ENCODE assay signal across 25 mouse cellular contexts in the genomic region with DNA sequence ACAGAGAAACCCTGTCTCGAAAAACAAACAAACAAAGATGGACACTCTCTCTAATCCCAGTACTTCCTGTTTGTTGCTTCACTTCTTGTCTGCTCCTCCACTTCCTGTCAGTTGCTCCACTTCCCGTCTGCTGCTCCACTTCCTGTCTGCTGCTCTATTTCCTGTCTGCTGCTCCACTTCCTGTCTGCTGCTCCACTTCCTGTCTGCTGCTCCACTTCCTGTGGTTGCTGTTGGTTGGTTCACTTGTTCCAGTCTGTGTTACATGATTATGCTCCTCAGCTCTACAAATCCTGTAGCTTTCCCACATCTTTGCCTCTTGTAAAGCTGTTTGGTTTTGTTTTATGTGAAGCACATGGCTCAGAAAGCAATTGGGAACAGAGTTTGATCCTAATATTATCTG.
DNase-seq lines count a peak whose midpoint lies in the region; ATAC-seq lines count a peak whose summit lies in the region.
"Had no signal": no experiment of that assay in that cellular context is flagged by ENCODE, and none has a peak within 500 bp of the region (broad histone marks: within the 10 kb centered on the region; RNA-seq: fewer than 3 reads in every experiment).

No protein-coding gene starts in this region.

- no peak overlapping the region for H3K4me2 ChIP-seq in limb, embryonic 13.5 days (replicated peaks)
- H3K4me2 ChIP-seq: embryonic facial prominence, embryonic 15.5 days; forebrain, embryonic 13.5 days; heart, embryonic 13.5 days; hindbrain, embryonic 14.5 days; liver, embryonic 11.5 days; lung, embryonic 15.5 days; midbrain, embryonic 13.5 days had no signal

- no peak overlapping the region for H3K4me3 ChIP-seq in limb, embryonic 13.5 days
- H3K4me3 ChIP-seq: embryonic facial prominence, embryonic 15.5 days; forebrain, embryonic 13.5 days; heart, adult 2 months; heart, embryonic 13.5 days; lung, embryonic 15.5 days; midbrain, embryonic 13.5 days had no signal

- peaks cover 16% of the 10 kb centered on the region; the same call in 1 of the 2 replicates for H3K27me3 ChIP-seq in limb, embryonic 13.5 days
- H3K27me3 ChIP-seq: embryonic facial prominence, embryonic 15.5 days; forebrain, embryonic 13.5 days; lung, embryonic 15.5 days; midbrain, embryonic 13.5 days had no signal

- WGBS in limb, embryonic 13.5 days: 77% methylated on average over 2 of the region's 2 CpGs

- 0 out of 2 replicates have a peak, but pooled peaks cover 4% of the 10 kb centered on the region for H3K9me3 ChIP-seq in limb, embryonic 13.5 days
- H3K9me3 ChIP-seq: embryonic facial prominence, embryonic 15.5 days; forebrain, embryonic 13.5 days; lung, embryonic 15.5 days; midbrain, embryonic 13.5 days had no signal

- H3K27ac ChIP-seq in limb, embryonic 13.5 days: peak overlapping the region; percentile 22; the same call in 1 of the 2 replicates
- H3K27ac ChIP-seq: embryonic facial prominence, embryonic 15.5 days; forebrain, embryonic 13.5 days; heart, adult 2 months; heart, embryonic 13.5 days; hindbrain, embryonic 14.5 days; lung, embryonic 15.5 days; midbrain, embryonic 13.5 days had no signal

- H3K36me3 ChIP-seq in limb, embryonic 13.5 days: no peaks in the 10 kb centered on the region
- H3K36me3 ChIP-seq: embryonic facial prominence, embryonic 15.5 days; heart, embryonic 13.5 days; lung, embryonic 15.5 days; midbrain, embryonic 13.5 days had no signal

- H3K9ac ChIP-seq in limb, embryonic 13.5 days: no peak overlapping the region
- H3K9ac ChIP-seq: embryonic facial prominence, embryonic 15.5 days; forebrain, embryonic 13.5 days; heart, embryonic 13.5 days; hindbrain, embryonic 14.5 days; lung, embryonic 15.5 days; midbrain, embryonic 13.5 days had no signal

- DNase-seq in thymus, postnatal 0 days (ENCODE audit: low spot score): peak; percentile 23
- DNase-seq in thymus, postnatal 25 days: no peak
- DNase-seq in NIH3T3 (ENCODE audit: low read depth): peak; percentile 8
- no peak for DNase-seq in gastrocnemius, adult 18-20 months (ENCODE audit: low spot score)
- DNase-seq in gastrocnemius, postnatal 36 days: no peak
- DNase-seq: adrenal gland, adult 8-10 months; cerebellum, adult 18-20 months; cerebellum, postnatal 10 days; gastrocnemius, postnatal 25 days; heart, adult 2 months; heart, postnatal 10 days; kidney, adult 11 months; kidney, postnatal 36 days; left cerebral cortex, postnatal 4 days; thymus, postnatal 36 days had no signal

- intact Hi-C loops in gastrocnemius, postnatal 36 days (cut with DNase I): no loop called here

- H3K4me1 ChIP-seq in limb, embryonic 13.5 days: no peaks in the 10 kb centered on the region
- H3K4me1 ChIP-seq: embryonic facial prominence, embryonic 15.5 days; forebrain, embryonic 13.5 days; heart, embryonic 13.5 days; lung, embryonic 15.5 days; midbrain, embryonic 13.5 days had no signal

- no peak for ATAC-seq in limb, embryonic 13.5 days (ENCODE audit: low FRiP score, low read depth)
- ATAC-seq in erythroblast, adult 5-6 weeks (replicated peaks; ENCODE audit: low FRiP score, poor library complexity, severe bottlenecking): no peak
- ATAC-seq: activated CD4-positive, CD25-positive, alpha-beta regulatory T cell, adult 4 months; forebrain, embryonic 13.5 days; midbrain, embryonic 13.5 days had no signal

Comparison
In these comparisons a context has a peak if more than half of its experiments do, and no peak if none do; other contexts are left out.
1. DNase-seq: peak in thymus, postnatal 0 days (single experiment) and NIH3T3 (single experiment); none in thymus, postnatal 25 days (single experiment), gastrocnemius, adult 18-20 months (single experiment) and gastrocnemius, postnatal 36 days (0 of 2).